Mouse (Mus musculus) spleen, adult 10 weeks (tissue): ENCODE data around the gene Usp43. TPM values are rescaled to one million over a fixed set of nuclear protein-coding genes. Genes with fewer than 3 reads are reported as not detected.

Experiments used
- polyA plus RNA-seq: library from polyadenylated mRNA; stranded (reverse); fragments of 350-450 nt; fragmentation: Illumina TruSeq; extraction: RNeasy Lipid Tissue Mini Kit (QIAGEN cat#74804); gene quantifications from one replicate; pipeline ENCODE4 v1.2.3, GENCODE M21; 2015; ENCODE audit warnings: low replicate concordance; ENCODE audit not compliant: insufficient read depth

Gene Usp43
- polyA plus RNA-seq = 0.07 TPM

DNA sequence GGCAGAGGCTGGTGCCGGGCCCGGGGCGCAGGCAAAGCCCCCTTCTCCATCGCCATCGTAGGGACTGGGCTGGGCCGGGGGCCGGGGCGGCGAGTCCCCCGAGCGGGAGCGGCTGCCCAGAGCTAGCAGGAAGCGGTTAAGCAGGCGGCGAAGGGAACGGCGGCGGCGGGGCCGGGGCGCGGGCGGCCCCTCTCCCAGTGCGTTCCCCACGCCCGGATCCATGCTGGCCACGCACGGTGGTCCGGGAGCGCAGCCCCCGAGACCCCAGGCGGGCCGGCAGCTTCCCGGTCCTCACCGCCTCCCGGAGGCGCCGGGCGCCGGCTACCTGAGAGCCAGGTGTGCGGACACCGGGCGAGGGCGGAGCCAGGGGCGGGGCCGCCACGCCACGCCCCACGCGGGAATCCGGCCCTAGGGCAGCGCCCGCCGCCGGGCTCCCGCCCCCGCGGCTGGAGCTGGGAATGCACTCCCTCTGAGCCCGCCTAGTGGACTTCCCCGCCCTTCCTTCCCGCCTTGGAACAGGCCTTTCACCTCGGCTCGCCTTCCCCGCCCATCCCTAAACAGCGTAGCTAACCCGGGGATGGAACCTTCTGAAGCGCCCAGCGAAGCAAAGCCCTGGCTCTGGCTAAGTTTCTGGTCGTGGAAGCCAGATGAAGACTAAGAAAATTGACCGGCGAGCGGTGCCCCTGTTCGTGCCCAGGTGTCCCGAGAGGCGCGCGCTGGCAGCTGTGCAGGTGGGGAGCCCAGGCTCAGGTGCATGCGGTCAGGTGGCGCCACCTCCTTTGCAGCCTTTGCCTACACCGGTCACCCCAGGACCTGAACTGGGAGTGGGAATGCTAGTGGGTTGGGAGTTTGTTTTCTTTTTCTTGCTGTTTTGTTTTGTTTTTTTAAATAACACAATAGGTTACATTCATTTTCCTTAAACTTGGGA lies at the start of gene Usp43:
Gene Usp43 (minus strand): TSS at position 327 of the 928 bp plus-strand sequence.

DNA sequence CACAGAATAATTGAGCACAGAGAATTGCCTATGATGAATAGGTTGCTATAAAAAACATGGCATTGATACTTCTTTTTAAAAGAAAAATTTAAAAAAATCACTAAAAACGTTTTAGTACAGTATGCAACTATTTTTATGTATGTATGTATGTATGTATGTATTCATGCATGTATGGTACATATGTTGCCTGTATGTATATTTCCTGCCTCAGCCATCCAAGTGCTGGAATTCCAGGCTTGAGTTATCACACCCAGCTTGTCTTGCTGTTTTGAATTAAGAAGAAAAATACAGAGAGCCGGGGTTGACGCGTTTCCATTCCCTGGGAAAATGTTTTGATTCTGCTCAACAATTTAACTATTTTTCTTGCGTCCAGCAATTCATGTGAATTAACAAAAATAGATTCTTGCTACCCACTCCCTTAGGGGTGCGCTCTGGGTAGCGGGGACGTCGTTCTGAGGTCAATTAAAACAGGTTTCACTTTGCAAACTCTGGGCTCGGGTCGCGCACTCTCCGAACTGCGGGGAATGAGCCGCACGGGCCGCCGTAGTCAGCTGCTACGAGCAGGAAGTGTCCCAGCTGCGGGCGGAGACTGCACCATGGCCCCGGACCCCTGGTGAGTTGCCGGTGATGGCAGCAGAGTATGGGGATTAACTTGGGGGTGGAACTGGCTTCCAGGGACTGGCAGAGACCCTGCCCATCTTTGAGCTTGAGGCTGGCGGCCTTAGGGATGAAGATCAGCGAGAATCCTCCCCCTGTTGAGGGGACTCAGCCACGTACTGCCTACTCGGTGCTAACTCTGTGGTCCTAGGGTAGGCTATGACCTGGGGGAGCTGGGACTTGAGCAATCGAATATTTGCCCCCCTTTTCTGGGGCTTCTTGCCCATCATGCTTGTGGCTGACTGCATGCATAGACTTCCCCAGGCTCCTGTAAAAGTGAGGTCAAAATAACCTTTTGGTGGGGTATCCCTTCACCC lies 44.2 kb upstream of the Usp43 start, which contains the start of gene Stx8:
Gene Stx8 (plus strand): TSS at position 289 of the 974 bp plus-strand sequence.

DNA sequence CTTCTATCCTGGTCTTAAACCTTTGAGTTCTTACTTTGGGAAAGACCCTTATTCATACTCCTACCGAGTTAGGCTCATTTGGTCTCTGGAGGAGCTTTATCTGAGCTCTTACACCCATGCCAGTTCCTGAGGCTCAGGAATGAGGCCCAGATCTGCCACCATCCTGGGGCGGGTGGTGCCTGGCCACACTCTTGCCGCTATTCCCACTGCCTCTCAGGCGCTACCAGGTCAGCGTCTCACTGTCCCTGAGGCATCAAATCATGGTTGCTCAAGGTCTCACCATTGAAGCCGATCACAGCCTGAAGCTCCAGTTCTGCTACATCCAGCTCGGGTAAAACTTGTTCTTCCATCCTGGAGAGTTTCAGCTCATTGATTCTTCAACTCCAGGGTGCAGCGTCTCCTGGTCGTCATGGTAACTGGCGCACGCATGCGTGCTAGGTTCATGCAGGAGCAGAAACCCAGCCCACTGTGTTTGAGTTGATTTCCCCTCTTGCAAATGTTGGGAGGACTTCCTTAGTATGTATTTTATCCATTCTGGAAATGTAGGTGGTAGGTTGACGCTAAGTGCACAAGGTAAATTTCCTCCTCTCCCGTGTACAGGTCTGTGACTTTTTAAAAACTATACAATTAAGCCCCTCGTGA lies 43.4 kb upstream of the Usp43 start, which contains the start of gene Cfap52:
Gene Cfap52 (minus strand): TSS at position 410 of the 642 bp plus-strand sequence.

Other genes starting within 250 kb of the Usp43 start
- gene Rcvrn, start 226.8 kb downstream of the Usp43 start, polyA plus RNA-seq = not detected
- gene Glp2r, start 151.0 kb downstream of the Usp43 start, polyA plus RNA-seq = 0.48 TPM
- gene Gsg1l2, start 147.5 kb downstream of the Usp43 start, polyA plus RNA-seq = not detected
- gene Dhrs7c, start 124.0 kb downstream of the Usp43 start, polyA plus RNA-seq = not detected
- not detected for gene Cfap52, start 43.5 kb upstream of the Usp43 start, polyA plus RNA-seq
- gene Stx8, start 44.0 kb upstream of the Usp43 start, polyA plus RNA-seq = 40.3 TPM